Mouse (Mus musculus) central nervous system, embryonic 11.5 days (tissue): ENCODE data around the gene Gm17783. TPM values are rescaled to one million over a fixed set of nuclear protein-coding genes. Genes with fewer than 3 reads are reported as not detected.

Experiments
- polyA plus RNA-seq: library from polyadenylated mRNA; depleted of rRNA; stranded (reverse); fragments of >200 nt; gene quantifications from 2 replicates; pipeline ENCODE4 v1.2.3, GENCODE M21; 2012; rRNA removed

Gm17783 gene
- not detected in 2 replicates for polyA plus RNA-seq

DNA sequence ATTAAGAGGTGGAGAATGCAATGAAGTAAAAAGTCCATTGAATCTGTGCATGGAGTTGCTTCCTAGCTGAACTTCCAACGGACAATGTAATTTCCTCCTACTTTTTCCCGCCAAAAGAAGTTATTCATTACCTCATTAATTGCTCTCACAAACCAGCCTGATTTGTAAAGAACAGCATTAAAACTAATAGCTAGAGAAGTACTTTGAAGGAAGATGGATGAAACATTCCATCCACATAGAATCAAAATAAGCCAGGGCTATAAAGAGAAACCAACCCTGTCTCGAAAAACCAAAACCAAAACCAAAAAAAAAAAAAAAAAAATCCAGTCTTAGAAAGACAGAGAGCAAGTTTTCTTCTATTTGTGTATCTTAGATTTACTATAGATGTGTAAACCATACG is at the start of gene Gm17783:
TSS of gene Gm17783 (minus strand) at position 101 of the 400 bp plus-strand sequence.

DNA sequence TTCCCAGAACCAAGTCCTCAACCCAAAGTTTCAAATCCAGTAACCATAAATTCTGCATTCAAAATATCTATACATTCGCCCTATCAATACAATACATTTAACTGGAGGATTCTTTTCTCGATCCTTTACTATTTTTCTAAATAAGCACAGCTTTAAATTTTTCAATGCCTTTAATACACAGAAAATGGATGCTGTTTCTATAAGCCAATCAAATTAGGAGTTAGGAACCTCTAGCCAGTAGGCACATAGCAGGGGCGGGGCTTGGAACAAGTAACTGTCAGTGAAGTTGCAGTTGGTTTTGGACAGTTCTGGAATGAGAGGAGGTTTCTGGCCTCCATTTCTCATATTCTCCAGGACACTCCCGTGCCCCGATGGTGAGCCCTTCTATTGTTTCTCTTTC is 3.2 kb upstream of the Gm17783 start, which contains the start of gene Slc9c1:
TSS of gene Slc9c1 (plus strand) at position 301 of the 400 bp plus-strand sequence.

DNA sequence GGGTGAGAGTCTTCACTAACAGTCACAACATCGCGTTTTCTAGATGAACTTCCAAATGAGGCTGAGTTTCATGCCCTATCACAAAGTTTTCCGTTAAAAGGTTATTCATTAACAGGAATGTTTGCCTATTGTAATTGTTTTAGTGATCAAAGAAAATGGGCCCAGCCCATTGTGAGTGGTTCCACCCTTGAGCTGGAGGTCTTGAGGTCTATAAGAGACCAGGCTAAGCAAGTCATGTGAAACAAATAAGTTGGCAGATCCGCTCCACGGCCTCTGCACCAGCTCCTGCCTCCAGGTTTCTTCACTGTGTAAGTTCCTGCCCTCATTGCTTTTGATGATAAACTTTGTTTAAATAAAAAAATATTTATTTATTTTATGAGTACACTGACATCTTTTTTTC is 38.9 kb downstream of the Gm17783 start, which contains the start of gene Gm609:
TSS of gene Gm609 (minus strand) at position 43 of the 400 bp plus-strand sequence.

Other genes starting within 250 kb of the Gm17783 start
- gene Cd200, start 123.0 kb downstream of the Gm17783 start, polyA plus RNA-seq, result 30.5 and 32.4 TPM in 2 replicates
- gene Gm609, start 39.1 kb downstream of the Gm17783 start, polyA plus RNA-seq, result 0.04 TPM in 1 of 2 replicates, not detected in the other
- gene Slc9c1, start 3.3 kb upstream of the Gm17783 start, polyA plus RNA-seq, result not detected in 2 replicates
- gene Gcsam, start 78.3 kb upstream of the Gm17783 start, polyA plus RNA-seq, result 0.12 and 0.14 TPM in 2 replicates
- 0.28 and 0.36 TPM in 2 replicates for gene BC016579, start 122.0 kb upstream of the Gm17783 start, polyA plus RNA-seq
- 1.4 TPM in 2 replicates for gene Tmprss7, start 161.6 kb upstream of the Gm17783 start, polyA plus RNA-seq
- gene Tagln3, start 192.6 kb upstream of the Gm17783 start, polyA plus RNA-seq, result 222 and 262 TPM in 2 replicates
- 26.2 and 36.8 TPM in 2 replicates for gene Abhd10, start 210.9 kb upstream of the Gm17783 start, polyA plus RNA-seq